9 mouse cellular contexts compared by ENCODE assay signal in the genomic region with DNA sequence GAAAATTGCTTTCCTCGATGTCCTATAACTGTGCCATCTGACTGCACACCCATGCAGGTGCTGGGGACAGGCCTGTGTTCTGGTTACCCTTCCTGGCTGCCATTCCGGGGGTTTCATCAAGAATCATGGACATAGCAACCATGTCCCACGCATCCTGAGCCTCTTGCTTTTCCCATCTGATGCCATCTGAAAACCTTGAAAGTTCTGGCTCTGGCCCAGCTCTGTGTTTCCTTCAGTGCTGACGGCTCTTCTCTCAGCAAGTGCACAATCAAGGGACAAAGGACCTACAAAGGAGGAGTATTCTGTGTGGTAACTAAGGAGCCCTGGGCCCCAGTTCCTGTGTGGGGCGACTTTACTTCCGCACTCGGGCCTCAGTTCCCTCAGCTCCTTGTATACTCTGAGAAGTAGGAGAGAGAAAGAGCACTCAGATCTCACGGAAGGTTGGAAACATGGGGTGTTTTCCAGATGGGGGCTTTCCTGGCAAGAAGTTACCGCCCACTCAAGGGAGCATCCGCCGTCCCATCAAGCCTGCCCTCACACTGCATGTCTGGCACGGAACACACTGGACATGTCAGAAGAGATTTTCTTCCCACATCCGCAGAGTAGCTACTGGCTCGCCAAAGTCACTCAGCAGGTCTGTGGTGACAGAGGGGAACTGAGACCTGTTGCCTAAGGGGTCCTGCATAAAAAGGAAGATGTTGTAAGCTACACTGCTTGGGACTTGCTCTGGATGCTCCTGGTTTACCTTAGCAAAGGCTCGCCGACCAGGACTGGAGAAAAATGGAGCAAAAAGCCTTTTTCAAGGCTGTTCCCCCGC. TPM values are rescaled to one million over a fixed set of nuclear protein-coding genes. Genes with fewer than 3 reads are reported as not detected.
A peak's percentile ranks its signal among the peaks of the same experiment; 100 is the strongest.
DNase-seq lines count a peak whose midpoint lies in the region; ATAC-seq lines count a peak whose summit lies in the region.
"Had no signal": no experiment of that assay in that cellular context is flagged by ENCODE, and none has a peak within 500 bp of the region (broad histone marks: within the 10 kb centered on the region; RNA-seq: fewer than 3 reads in every experiment).

No protein-coding gene starts in this region.

- H3K36me3 ChIP-seq in liver, embryonic 13.5 days: no peaks in the 10 kb centered on the region
- H3K36me3 ChIP-seq in liver, embryonic 12.5 days: no peaks in the 10 kb centered on the region

- H3K4me1 ChIP-seq in liver, embryonic 13.5 days (replicated peaks): no peaks in the 10 kb centered on the region
- H3K4me1 ChIP-seq in liver, embryonic 12.5 days: no peaks in the 10 kb centered on the region

- 67% methylated on average over 17 of the region's 17 CpGs for WGBS in liver, embryonic 13.5 days (ENCODE audit: insufficient replicate concordance)
- 70% methylated on average over 17 of the region's 17 CpGs for WGBS in liver, embryonic 12.5 days (ENCODE audit: insufficient replicate concordance)

- no peak for ATAC-seq in liver, embryonic 13.5 days (ENCODE audit: low read depth)
- no peak for ATAC-seq in liver, embryonic 12.5 days
- ATAC-seq in CD4-positive, CD25-positive, alpha-beta regulatory T cell, adult 4 months: peak; percentile 39
- ATAC-seq in monocyte, adult 5-6 weeks (replicated peaks; ENCODE audit: insufficient number of reproducible peaks, low FRiP score, low TSS enrichment, poor library complexity, severe bottlenecking): peak; percentile 93

- H3K9me3 ChIP-seq in liver, embryonic 13.5 days (replicated peaks): no peaks in the 10 kb centered on the region
- no peaks in the 10 kb centered on the region for H3K9me3 ChIP-seq in liver, embryonic 12.5 days (replicated peaks)

- no peak overlapping the region for H3K9ac ChIP-seq in liver, embryonic 13.5 days
- no peak overlapping the region for H3K9ac ChIP-seq in liver, embryonic 12.5 days

- H3K27me3 ChIP-seq in liver, embryonic 13.5 days: no peaks in the 10 kb centered on the region
- peaks cover 6% of the 10 kb centered on the region; the same call in 1 of the 2 replicates for H3K27me3 ChIP-seq in liver, embryonic 12.5 days (replicated peaks)

- DNase-seq in liver, embryonic 13.5 days: no peak
- DNase-seq in adrenal gland, postnatal 14 days: peak; percentile 63
- DNase-seq in kidney, postnatal 25 days: no peak
- DNase-seq in heart, postnatal 4 days: no peak
- DNase-seq: kidney, adult 11 months had no signal

- 0 out of 2 replicates have a peak overlapping the region, but pooled peaks have one; percentile 15 for H3K4me2 ChIP-seq in liver, embryonic 13.5 days
- no peak overlapping the region for H3K4me2 ChIP-seq in liver, embryonic 12.5 days

- no peak overlapping the region for H3K4me3 ChIP-seq in liver, embryonic 13.5 days (replicated peaks)
- no peak overlapping the region for H3K4me3 ChIP-seq in liver, embryonic 12.5 days
- H3K4me3 ChIP-seq: erythroblast, embryonic 14.5 days had no signal

- H3K27ac ChIP-seq in liver, embryonic 13.5 days: no peak overlapping the region; the same call in 1 of the 2 replicates
- no peak overlapping the region for H3K27ac ChIP-seq in liver, embryonic 12.5 days

RNA-seq across cellular contexts. Expression of a gene that starts 24.5 kb away (rescaled TPM):
- polyA plus RNA-seq in liver, embryonic 13.5 days (2015; fragmentation: Nextera tagmentation; extraction: Ambion mirVana): 2.7 and 3.0 TPM in 2 replicates
- polyA plus RNA-seq in liver, embryonic 12.5 days (2016; fragmentation: Nextera tagmentation; extraction: Ambion mirVana): 4.9 and 5.0 TPM in 2 replicates
- polyA plus RNA-seq in CD4-positive, CD25-positive, alpha-beta regulatory T cell, adult 4 months (2017; shearing (Covaris generic)): 1 to 10 TPM; 2.3 to 2.8 TPM
- 9.3 and 10.6 TPM in 2 replicates for total RNA-seq in adrenal gland, postnatal 14 days (2021)
- 39.0 to 79.2 TPM (median 41.9 TPM) in 3 replicates for total RNA-seq in monocyte, adult 5-6 weeks (2017)
- total RNA-seq in heart, postnatal 4 days (2021): 1 to 10 TPM; 8.1 to 8.9 TPM

RNA-seq across cellular contexts. Expression of a gene that starts 31.8 kb away (rescaled TPM):
- 10.9 and 11.3 TPM in 2 replicates for polyA plus RNA-seq in liver, embryonic 13.5 days (2015; fragmentation: Nextera tagmentation; extraction: Ambion mirVana)
- polyA plus RNA-seq in liver, embryonic 12.5 days (2016; fragmentation: Nextera tagmentation; extraction: Ambion mirVana): 17.2 and 20.0 TPM in 2 replicates
- 1 to 10 TPM; 2.9 to 4.8 TPM for polyA plus RNA-seq in CD4-positive, CD25-positive, alpha-beta regulatory T cell, adult 4 months (2017; shearing (Covaris generic))
- 17.4 and 20.4 TPM in 2 replicates for total RNA-seq in adrenal gland, postnatal 14 days (2021)
- 23.9 to 27.3 TPM (median 24.0 TPM) in 3 replicates for total RNA-seq in monocyte, adult 5-6 weeks (2017)
- total RNA-seq in heart, postnatal 4 days (2021): 10 to 100 TPM; 18.2 to 18.4 TPM

Comparison
In these comparisons a context has a peak if more than half of its experiments do, and no peak if none do; other contexts are left out.
1. ATAC-seq: peak in CD4-positive, CD25-positive, alpha-beta regulatory T cell, adult 4 months (single experiment) and monocyte, adult 5-6 weeks (single experiment); none in liver, embryonic 13.5 days (single experiment) and liver, embryonic 12.5 days (single experiment).